Mouse (Mus musculus): ENCODE results near the gene Dand5. TPM values are rescaled to one million over a fixed set of nuclear protein-coding genes. Genes with fewer than 3 reads are reported as not detected.

The Dand5 gene
- polyA plus RNA-seq, 1 experiment = 1.8 TPM

DNA sequence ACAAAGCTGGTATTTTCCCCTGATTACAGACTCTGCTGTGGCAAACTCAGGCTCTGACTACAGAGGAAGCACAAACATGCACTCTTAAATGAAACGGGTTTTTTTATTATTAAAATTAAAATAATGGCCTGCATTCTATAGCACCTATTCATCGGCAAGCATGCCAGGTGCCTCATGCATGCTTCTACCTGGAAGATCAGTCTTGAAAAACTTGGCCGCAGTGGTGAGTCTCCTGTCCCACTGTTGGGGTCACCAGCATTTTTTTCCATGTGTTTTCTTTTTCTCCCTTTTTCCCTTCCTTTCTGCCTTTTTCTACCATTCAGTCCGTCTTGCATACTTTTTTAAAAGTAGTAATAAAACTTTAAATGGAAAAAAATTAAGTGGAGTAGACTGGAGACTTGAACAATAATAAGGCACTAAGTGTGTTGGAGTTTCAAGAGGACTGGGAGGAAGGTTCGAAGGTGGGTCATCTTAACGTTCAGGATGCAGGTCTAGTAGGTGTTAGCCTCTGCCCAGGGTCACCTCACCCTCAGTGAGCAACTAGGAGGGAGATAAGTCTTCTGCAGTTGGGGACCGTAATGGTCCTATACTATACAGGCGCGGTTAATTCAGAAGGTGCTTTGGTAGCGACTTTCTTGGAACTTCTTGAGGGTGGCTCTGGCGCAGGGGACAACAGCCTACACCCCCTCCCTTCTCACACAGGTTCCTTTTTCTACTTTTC is 39.3 kb downstream of the Dand5 start:
- Histone ChIP-seq H3K4me1 (ENCODE audit: control insufficient read depth, insufficient read depth, insufficient read length) (no peaks in the 10 kb centered on the region), H3K4me3 (ENCODE audit: extremely low read depth, insufficient read depth, insufficient read length) (no peak overlapping the region), H3K27ac (ENCODE audit: insufficient read depth, low read length) (no peak overlapping the region), H3K36me3 (ENCODE audit: control insufficient read depth, insufficient read depth, low read length) (no peaks in the 10 kb centered on the region), H3K27me3 (ENCODE audit: control insufficient read depth, insufficient read depth, low read length) (peaks cover 7% of the 10 kb centered on the region)
- TF ChIP-seq POLR2A (IDR thresholded peaks at IDR 0.05; ENCODE audit: low read depth, low read length) (no peak), CTCF (IDR thresholded peaks at IDR 0.05; ENCODE audit: extremely low read depth, insufficient read depth, insufficient read length, insufficient replicate concordance) (no peak)
- 80% methylated on average over 11 of the region's 11 CpGs for WGBS
- no peak for DNase-seq (ENCODE audit: low read depth in 1 of 2, low spot score in 2 of 2)

DNA sequence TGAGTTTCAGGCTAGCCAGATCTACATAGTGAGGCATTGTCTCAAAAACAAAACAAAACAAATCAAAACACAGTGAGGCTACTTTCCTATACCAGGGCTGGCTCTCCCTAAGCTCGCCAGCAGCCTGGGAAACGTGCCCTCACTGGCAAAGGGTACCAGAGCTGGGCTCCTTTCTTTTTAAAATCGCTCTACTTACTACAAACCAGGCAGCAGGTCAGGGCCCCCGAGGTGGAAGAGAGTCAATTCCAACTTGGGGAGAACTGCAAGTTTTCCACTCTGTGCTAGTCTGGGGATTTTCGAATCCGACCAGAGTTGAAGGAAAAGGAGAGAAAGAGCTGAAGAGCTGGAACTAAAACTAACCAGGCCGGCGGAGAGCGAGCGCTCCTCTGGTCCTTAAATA is 39.9 kb downstream of the Dand5 start:
- H3K4me3 ChIP-seq (ENCODE audit: extremely low read depth, insufficient read depth, insufficient read length) = no peak overlapping the region
- no peaks in the 10 kb centered on the region for H3K4me1 ChIP-seq (ENCODE audit: control insufficient read depth, insufficient read depth, insufficient read length)
- 83% methylated on average over 10 of the region's 10 CpGs for WGBS
- no peak overlapping the region for H3K27ac ChIP-seq (ENCODE audit: insufficient read depth, low read length)
- H3K27me3 ChIP-seq (ENCODE audit: control insufficient read depth, insufficient read depth, low read length) = peaks cover 7% of the 10 kb centered on the region
- TF ChIP-seq POLR2A (IDR thresholded peaks at IDR 0.05; ENCODE audit: low read depth, low read length) (no peak), CTCF (IDR thresholded peaks at IDR 0.05; ENCODE audit: extremely low read depth, insufficient read depth, insufficient read length, insufficient replicate concordance) (no peak)
- no peaks in the 10 kb centered on the region for H3K36me3 ChIP-seq (ENCODE audit: control insufficient read depth, insufficient read depth, low read length)
- no peak for DNase-seq (ENCODE audit: low read depth in 1 of 2, low spot score in 2 of 2)

DNA sequence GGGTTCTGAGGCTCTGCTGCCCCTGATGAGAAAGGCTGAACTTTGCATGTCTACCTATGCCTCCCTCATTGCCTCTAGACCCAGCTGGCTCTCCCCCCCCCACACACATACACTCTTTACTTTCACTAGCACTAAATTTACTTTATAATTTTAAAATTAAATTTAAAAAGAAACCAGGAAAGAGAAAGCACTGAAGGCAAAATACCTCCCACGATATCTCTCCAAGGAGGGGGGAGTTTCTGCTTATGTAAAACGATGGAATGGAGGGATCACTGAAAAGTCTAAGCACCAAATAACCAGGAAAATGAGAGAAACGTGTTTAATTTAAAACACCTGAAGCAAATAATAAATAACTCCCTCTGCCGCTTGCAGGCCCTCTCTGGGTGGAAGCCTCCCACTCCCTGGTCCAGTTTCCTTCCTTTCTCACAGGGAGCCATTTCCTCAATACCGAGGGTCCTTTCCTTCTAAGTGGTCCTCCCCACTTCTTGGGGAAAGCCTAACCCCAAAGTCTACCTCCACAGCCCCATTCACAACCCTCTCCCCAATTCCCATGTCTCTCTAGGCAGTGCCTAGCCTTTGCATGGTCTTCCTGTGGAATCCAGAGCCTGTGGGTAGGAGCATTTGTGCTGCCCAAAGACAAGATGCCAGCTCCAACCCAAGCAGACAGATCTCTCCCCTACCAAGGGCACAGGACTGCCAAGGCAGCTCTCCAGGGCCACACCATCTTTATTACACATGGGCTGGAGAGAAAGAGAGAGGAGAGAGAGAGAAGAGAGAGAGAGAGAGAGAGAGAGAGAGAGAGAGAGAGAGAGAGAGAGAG is 40.7 kb downstream of the Dand5 start:
- Histone ChIP-seq H3K4me3 (ENCODE audit: extremely low read depth, insufficient read depth, insufficient read length) (no peak overlapping the region), H3K27ac (ENCODE audit: insufficient read depth, low read length) (no peak overlapping the region), H3K27me3 (ENCODE audit: control insufficient read depth, insufficient read depth, low read length) (peaks cover 7% of the 10 kb centered on the region), H3K36me3 (ENCODE audit: control insufficient read depth, insufficient read depth, low read length) (no peaks in the 10 kb centered on the region), H3K4me1 (ENCODE audit: control insufficient read depth, insufficient read depth, insufficient read length) (no peaks in the 10 kb centered on the region)
- no peak for TF ChIP-seq CTCF (IDR thresholded peaks at IDR 0.05; ENCODE audit: extremely low read depth, insufficient read depth, insufficient read length, insufficient replicate concordance)
- no peak for TF ChIP-seq POLR2A (IDR thresholded peaks at IDR 0.05; ENCODE audit: low read depth, low read length)
- DNase-seq (ENCODE audit: low read depth in 1 of 2, low spot score in 2 of 2) = no peak
- 78% methylated on average over 5 of the region's 5 CpGs for WGBS

DNA sequence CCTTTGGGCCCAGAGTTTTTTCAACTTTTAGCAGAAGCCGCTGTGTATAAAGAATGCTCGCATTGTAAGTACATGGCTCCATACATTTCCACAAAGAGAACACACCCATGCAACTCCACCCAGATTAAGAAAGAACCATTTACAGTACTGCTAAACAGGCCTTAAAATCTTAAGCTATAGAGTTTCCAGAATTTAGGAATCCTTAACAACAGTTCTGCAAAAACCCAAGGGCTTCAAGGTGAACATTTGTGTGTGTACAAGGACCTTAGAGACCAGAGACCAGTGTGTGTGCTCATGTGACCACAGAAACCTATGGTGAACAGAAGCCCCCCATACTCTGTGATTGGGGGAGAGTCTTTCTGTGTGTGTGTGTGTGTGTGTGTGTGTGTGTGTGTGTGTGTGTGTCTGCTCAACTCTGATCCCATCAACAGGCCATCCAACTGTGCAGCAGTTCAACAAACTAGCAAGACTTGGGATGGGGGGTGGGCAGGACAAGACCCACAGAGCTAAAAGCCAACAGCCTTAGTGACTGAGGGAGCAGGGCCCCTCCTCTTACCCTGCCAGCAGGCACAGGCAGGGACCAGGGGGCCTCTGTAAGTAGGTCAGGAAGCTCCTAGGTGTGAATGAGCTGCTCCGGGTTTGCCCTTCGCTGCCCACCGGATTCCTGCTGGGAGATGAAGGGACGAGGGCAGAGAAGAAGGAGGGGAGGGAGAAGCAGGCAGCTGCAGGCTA is 41.5 kb downstream of the Dand5 start:
- TF ChIP-seq POLR2A (IDR thresholded peaks at IDR 0.05; ENCODE audit: low read depth, low read length) (no peak), CTCF (IDR thresholded peaks at IDR 0.05; ENCODE audit: extremely low read depth, insufficient read depth, insufficient read length, insufficient replicate concordance) (no peak)
- 81% methylated on average over 6 of the region's 6 CpGs for WGBS
- no peak for DNase-seq (ENCODE audit: low read depth in 1 of 2, low spot score in 2 of 2)
- Histone ChIP-seq H3K36me3 (ENCODE audit: control insufficient read depth, insufficient read depth, low read length) (no peaks in the 10 kb centered on the region), H3K4me1 (ENCODE audit: control insufficient read depth, insufficient read depth, insufficient read length) (no peaks in the 10 kb centered on the region), H3K27me3 (ENCODE audit: control insufficient read depth, insufficient read depth, low read length) (peaks cover 7% of the 10 kb centered on the region), H3K27ac (ENCODE audit: insufficient read depth, low read length) (no peak overlapping the region), H3K4me3 (ENCODE audit: extremely low read depth, insufficient read depth, insufficient read length) (no peak overlapping the region)

DNA sequence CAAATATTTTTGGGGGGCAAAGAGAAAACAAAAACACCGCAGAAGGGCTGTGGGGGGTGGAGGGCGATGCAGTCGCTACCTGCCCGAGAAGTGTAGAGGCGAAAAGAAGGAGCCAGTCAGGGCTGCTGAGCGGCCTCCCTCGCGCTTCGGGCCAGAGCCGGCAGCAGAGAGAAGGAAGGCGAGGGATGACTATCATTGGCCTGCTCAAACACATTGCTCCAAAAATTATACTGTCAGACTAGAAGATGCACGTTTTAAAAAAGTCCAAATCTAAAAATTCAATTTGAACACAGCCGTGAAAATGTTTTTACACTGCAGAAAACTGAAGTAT is 42.4 kb downstream of the Dand5 start:
- H3K27me3 ChIP-seq (ENCODE audit: control insufficient read depth, insufficient read depth, low read length) = peaks cover 7% of the 10 kb centered on the region
- 88% methylated on average over 13 of the region's 13 CpGs for WGBS

DNA sequence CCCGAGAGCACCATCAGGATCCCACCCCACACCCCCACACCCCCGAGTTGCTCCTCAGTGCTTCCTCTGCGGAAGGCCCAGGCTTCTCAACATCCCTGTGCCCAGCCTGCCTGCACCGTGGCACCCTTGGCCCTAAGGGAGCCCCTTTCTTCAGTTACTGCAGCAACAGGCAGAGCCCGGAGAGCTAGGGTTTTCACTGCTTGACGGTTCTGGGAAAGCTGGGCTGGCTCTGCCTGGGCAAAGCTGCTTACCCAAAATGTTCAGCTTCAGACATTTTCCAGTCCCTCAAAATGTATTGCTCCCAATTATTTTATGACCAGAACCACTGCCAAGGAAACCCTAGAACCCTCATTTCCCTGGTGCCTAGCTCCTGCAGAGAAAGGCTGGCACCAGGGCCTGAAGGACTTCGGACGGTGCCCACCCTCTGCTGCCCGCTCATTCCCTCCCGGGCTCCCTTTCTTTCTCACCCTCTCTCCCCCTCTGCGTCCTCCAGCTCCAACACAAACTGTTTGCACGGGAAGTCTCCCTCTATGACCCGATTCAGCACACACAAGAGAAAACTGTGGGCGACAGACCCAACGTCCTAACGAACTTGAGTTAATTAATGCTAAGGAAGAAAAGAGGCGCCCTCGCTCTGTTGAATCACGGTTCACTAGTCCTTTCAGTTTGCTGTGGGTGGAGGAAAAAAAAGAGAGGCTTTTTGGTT is 43.0 kb downstream of the Dand5 start:
- no peak for DNase-seq (ENCODE audit: low read depth in 1 of 2, low spot score in 2 of 2)
- H3K27me3 ChIP-seq (ENCODE audit: control insufficient read depth, insufficient read depth, low read length) = peaks cover 4% of the 10 kb centered on the region
- H3K4me3 ChIP-seq (ENCODE audit: extremely low read depth, insufficient read depth, insufficient read length) = no peak overlapping the region
- 87% methylated on average over 19 of the region's 19 CpGs for WGBS
- no peaks in the 10 kb centered on the region; the same call in 1 of the 2 replicates for H3K4me1 ChIP-seq (ENCODE audit: control insufficient read depth, insufficient read depth, insufficient read length)
- no peak for TF ChIP-seq POLR2A (IDR thresholded peaks at IDR 0.05; ENCODE audit: low read depth, low read length)
- TF ChIP-seq CTCF (IDR thresholded peaks at IDR 0.05; ENCODE audit: extremely low read depth, insufficient read depth, insufficient read length, insufficient replicate concordance) = no peak
- no peaks in the 10 kb centered on the region for H3K36me3 ChIP-seq (ENCODE audit: control insufficient read depth, insufficient read depth, low read length)
- H3K27ac ChIP-seq (ENCODE audit: insufficient read depth, low read length) = no peak overlapping the region

More for the DNA sequence above, 42.4 kb downstream of the Dand5 start:
- no peaks in the 10 kb centered on the region for H3K36me3 ChIP-seq (ENCODE audit: control insufficient read depth, insufficient read depth, low read length)
- no peak for TF ChIP-seq POLR2A (IDR thresholded peaks at IDR 0.05; ENCODE audit: low read depth, low read length)
- TF ChIP-seq CTCF (IDR thresholded peaks at IDR 0.05; ENCODE audit: extremely low read depth, insufficient read depth, insufficient read length, insufficient replicate concordance) = no peak
- H3K4me3 ChIP-seq (ENCODE audit: extremely low read depth, insufficient read depth, insufficient read length) = no peak overlapping the region
- H3K4me1 ChIP-seq (ENCODE audit: control insufficient read depth, insufficient read depth, insufficient read length) = no peaks in the 10 kb centered on the region; the same call in 1 of the 2 replicates
- no peak overlapping the region for H3K27ac ChIP-seq (ENCODE audit: insufficient read depth, low read length)
- DNase-seq (ENCODE audit: low read depth in 1 of 2, low spot score in 2 of 2) = no peak

Data from spleen, adult 2 months (tissue).